ENCODE assay signal across 8 mouse cellular contexts in the genomic region with DNA sequence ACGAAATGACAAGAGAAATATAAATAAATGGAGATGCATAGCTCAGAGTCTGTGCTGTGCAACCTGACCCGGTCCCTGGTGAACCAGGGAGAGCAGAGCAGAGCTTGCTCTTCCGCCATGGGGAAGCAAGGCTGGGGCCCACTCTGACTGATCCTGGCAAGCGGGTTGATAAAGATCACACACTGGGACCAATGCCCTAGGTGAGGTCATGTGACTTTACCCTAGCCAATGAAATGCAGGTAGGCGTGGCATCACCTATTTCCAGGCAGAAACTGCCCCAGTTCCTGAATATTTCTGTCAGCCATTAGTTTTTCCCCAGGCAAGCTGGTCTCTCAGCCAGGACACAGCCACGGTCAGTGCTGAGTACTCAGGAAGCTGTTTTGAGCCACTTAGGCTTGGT. TPM values are rescaled to one million over a fixed set of nuclear protein-coding genes. Genes with fewer than 3 reads are reported as not detected.
DNase-seq lines count a peak whose midpoint lies in the region; ATAC-seq and TF ChIP-seq lines count a peak whose summit lies in the region.

No protein-coding gene starts in this region.

- H3K27ac ChIP-seq in bone marrow, adult 2 months (ENCODE audit: control insufficient read depth, insufficient read depth, low read depth, low read length, poor library complexity): no peak overlapping the region
- no peak overlapping the region for H3K27ac ChIP-seq in intestine, postnatal 0 days (ENCODE audit: low read depth, low read length)
- no peak overlapping the region for H3K27ac ChIP-seq in forebrain, embryonic 11.5 days (ENCODE audit: low read depth, low read length)

- H3K27me3 ChIP-seq in intestine, postnatal 0 days (replicated peaks; ENCODE audit: control insufficient read depth, insufficient read depth, low read length): no peaks in the 10 kb centered on the region
- no peaks in the 10 kb centered on the region for H3K27me3 ChIP-seq in forebrain, embryonic 11.5 days (ENCODE audit: control insufficient read depth, insufficient read depth, low read length)

- no peak overlapping the region for H3K9ac ChIP-seq in intestine, postnatal 0 days (ENCODE audit: low read depth, low read length)
- H3K9ac ChIP-seq in forebrain, embryonic 11.5 days (ENCODE audit: low read length): no peak overlapping the region

- ATAC-seq in intestine, postnatal 0 days: peak; percentile 79
- peak; percentile 23; the same call in 1 of the 2 replicates for ATAC-seq in megakaryocyte, adult 5-6 weeks (ENCODE audit: poor library complexity, severe bottlenecking)
- ATAC-seq in forebrain, embryonic 11.5 days (replicated peaks; ENCODE audit: low FRiP score): no peak

- H3K9me3 ChIP-seq in intestine, postnatal 0 days (ENCODE audit: control insufficient read depth): no peaks in the 10 kb centered on the region
- H3K9me3 ChIP-seq in forebrain, embryonic 11.5 days (ENCODE audit: control insufficient read depth, low read length): no peaks in the 10 kb centered on the region

- TF ChIP-seq POLR2A in bone marrow, adult 2 months (IDR thresholded peaks at IDR 0.05; ENCODE audit: borderline replicate concordance, control insufficient read depth, low read depth, low read length): no peak

- peaks cover 3% of the 10 kb centered on the region; the same call in 1 of the 2 replicates for H3K36me3 ChIP-seq in intestine, postnatal 0 days (ENCODE audit: control insufficient read depth, insufficient read depth)
- no peaks in the 10 kb centered on the region for H3K36me3 ChIP-seq in forebrain, embryonic 11.5 days (ENCODE audit: control insufficient read depth, insufficient read depth, low read length)

- 26% methylated on average over 6 of the region's 6 CpGs for WGBS in bone marrow, adult 2 months
- 19% methylated on average over 6 of the region's 6 CpGs for WGBS in intestine, postnatal 0 days
- WGBS in forebrain, embryonic 11.5 days: 54% methylated on average over 6 of the region's 6 CpGs

- H3K4me3 ChIP-seq in bone marrow, adult 2 months (replicated peaks; ENCODE audit: control insufficient read depth, low read depth, low read length): peak overlapping the region; percentile 2
- no peak overlapping the region for H3K4me3 ChIP-seq in intestine, postnatal 0 days (ENCODE audit: low read depth, low read length)
- no peak overlapping the region for H3K4me3 ChIP-seq in forebrain, embryonic 11.5 days (ENCODE audit: low read depth, low read length)

- 0 out of 2 replicates have a peak overlapping the region, but pooled peaks have one; percentile 1 for H3K4me2 ChIP-seq in intestine, postnatal 0 days (replicated peaks; ENCODE audit: low read depth)
- H3K4me2 ChIP-seq in forebrain, embryonic 11.5 days (ENCODE audit: low read depth, low read length, severe bottlenecking): no peak overlapping the region

- DNase-seq in kidney, adult 11 months: peak; percentile 46
- no peak for DNase-seq in kidney, postnatal 10 days
- DNase-seq in forebrain, embryonic 11.5 days (ENCODE audit: low spot score): no peak
- DNase-seq in right cerebral cortex, postnatal 14 days: no peak
- no peak for DNase-seq in heart, adult 18-20 months

- peaks cover 13% of the 10 kb centered on the region for H3K4me1 ChIP-seq in bone marrow, adult 2 months (ENCODE audit: control insufficient read depth, insufficient read depth, low read length)
- peaks cover 20% of the 10 kb centered on the region for H3K4me1 ChIP-seq in intestine, postnatal 0 days (replicated peaks; ENCODE audit: control insufficient read depth, insufficient read depth, low read length)
- 0 out of 2 replicates have a peak, but pooled peaks cover 5% of the 10 kb centered on the region for H3K4me1 ChIP-seq in forebrain, embryonic 11.5 days (replicated peaks; ENCODE audit: control insufficient read depth, insufficient read depth, low read length)

- TF ChIP-seq CTCF in bone marrow, adult 2 months (IDR thresholded peaks at IDR 0.05; ENCODE audit: control insufficient read depth, insufficient read depth, low read length): no peak
- no peak for TF ChIP-seq CTCF in intestine, postnatal 0 days (IDR thresholded peaks at IDR 0.05; ENCODE audit: low read depth)

RNA-seq across cellular contexts. Expression of gene Crybb3, which starts 37.3 kb away (rescaled TPM):
- polyA plus RNA-seq in bone marrow, adult 2 months (2011; ENCODE audit: insufficient read depth, insufficient read length, low replicate concordance, missing spikeins): not detected in 2 replicates
- 0.93 and 1.2 TPM in 2 replicates for polyA plus RNA-seq in intestine, postnatal 0 days (2015; fragmentation: Nextera tagmentation; extraction: Ambion mirVana)
- total RNA-seq in megakaryocyte, adult 5-6 weeks (2015): not detected in 2 replicates
- not detected in 2 replicates for total RNA-seq in megakaryocyte, adult 5-6 weeks (2017)
- 0.76 TPM in 2 replicates for polyA plus RNA-seq in forebrain, embryonic 11.5 days (2014; fragmentation: Nextera tagmentation; extraction: Ambion mirVana)
- under 1 TPM; 0.23 to 0.55 TPM for total RNA-seq in heart, adult 18-20 months (2021)

RNA-seq across cellular contexts. Expression of gene Crybb2, which starts 48.8 kb away (rescaled TPM):
- polyA plus RNA-seq in bone marrow, adult 2 months (2011; ENCODE audit: insufficient read depth, insufficient read length, low replicate concordance, missing spikeins): not detected in 2 replicates
- not detected in 2 replicates for polyA plus RNA-seq in intestine, postnatal 0 days (2015; fragmentation: Nextera tagmentation; extraction: Ambion mirVana)
- total RNA-seq in megakaryocyte, adult 5-6 weeks (2015): not detected in 2 replicates
- total RNA-seq in megakaryocyte, adult 5-6 weeks (2017): not detected in 2 replicates
- polyA plus RNA-seq in forebrain, embryonic 11.5 days (2014; fragmentation: Nextera tagmentation; extraction: Ambion mirVana): not detected in 2 replicates
- not detected for total RNA-seq in heart, adult 18-20 months (2021)
